Mouse (Mus musculus) left cerebral cortex, postnatal 36 days (tissue): ENCODE data around the gene Coro1c. TPM values are rescaled to one million over a fixed set of nuclear protein-coding genes. Genes with fewer than 3 reads are reported as not detected.

Source experiments
- DNase-seq, 2 experiments: peaks; one replicate each; pipeline ENCODE4 v3.0.0; 2021 to 2022; ENCODE audit warnings: low spot score in 2 of 2, mixed read lengths in 1 of 2
- intact Hi-C: fragments of 180-260 bp; cut with DNase I; formaldehyde crosslinking; loops from one replicate; pipeline ENCODE4 v1.15.1; 2025
- total RNA-seq, 2 experiments: library from RNA; stranded (reverse); gene quantifications; 2 replicates each; pipeline ENCODE4 v1.2.3; 2021

The Coro1c gene
- total RNA-seq, 2 experiments from 2014 or later, result 73.7 to 87.8 TPM

GRCm38 (mm10) chr5:113929950-113930647 lies 21.5 kb upstream of the Coro1c start:
- intact Hi-C loops, result no loop called here

GRCm38 (mm10) chr5:113929526-113929925 lies 21.0 kb upstream of the Coro1c start:
- intact Hi-C loops, result no loop called here
- DNase-seq, result no peak

More at GRCm38 (mm10) chr5:113929950-113930647, 21.5 kb upstream of the Coro1c start:
- no peak for DNase-seq

- intact Hi-C loops, result no loop called here
- no peak for DNase-seq
Observed at GRCm38 (mm10) chr5:113924608-113925007, 16.1 kb upstream of the Coro1c start.

DNA sequence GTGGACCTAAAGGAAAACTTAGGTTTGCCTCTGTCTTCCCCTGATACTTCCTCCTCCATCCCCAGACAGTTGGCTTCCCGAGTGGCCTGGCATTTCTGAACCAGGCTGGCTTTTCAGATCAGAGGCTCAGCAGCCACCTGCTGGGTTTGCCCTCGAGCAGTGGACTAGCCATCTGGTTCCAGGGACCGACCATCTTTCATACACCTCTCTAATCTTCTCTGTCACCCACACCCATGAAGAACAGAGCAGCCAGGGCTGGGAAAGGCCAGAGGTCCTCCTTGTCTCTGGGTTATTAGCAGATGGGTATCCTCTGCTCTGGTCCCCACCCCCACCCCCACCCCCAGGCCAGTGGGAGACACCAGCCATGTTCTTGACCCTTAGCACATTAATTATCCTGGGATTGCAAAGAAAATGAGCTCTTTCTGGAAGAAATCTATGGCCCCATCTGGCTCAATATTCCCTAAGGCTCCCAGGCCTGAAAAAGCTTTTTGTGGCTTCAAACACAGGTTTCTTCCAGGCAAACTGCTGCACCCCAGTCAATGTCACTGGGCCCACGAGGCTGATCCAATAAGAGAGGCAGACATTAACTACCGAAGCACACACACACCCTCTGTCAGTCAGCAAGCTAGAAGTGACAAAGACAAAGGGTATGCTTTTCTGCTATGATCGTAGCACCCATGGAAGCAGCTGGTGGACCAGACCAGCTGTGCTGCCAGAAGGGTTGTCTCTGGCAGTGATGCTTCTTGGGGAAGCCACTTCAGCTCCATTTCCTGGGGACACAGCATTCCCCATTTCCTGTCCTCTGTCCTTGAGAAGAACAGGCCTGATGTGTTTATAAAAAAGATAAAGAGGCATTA lies 13.0 kb upstream of the Coro1c start:
- no peak for DNase-seq
- intact Hi-C loops, result no loop called here

DNA sequence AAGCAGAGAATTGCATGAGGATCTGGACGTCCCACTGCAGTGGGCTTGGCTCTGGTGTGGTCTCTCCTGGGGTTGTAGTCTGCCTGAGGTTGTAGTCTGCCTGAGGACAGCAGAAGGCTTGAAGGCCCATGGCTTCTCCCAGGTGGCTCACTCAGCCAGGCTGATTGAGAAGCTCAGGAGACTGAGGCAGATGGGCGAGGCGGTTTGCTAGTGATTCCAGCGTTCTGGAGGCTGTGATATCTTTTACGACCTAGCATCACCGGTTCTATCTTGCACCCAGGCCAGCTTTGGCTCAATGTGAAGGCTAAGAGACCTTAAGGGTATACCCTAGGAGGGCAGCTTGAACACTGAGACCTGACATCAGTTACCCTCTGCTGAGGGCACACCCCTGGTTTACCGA lies 10.5 kb upstream of the Coro1c start:
- DNase-seq, result no peak
- intact Hi-C loops, result no loop called here

- intact Hi-C loops, result no loop called here
- DNase-seq, result no peak
Observed at GRCm38 (mm10) chr5:113918654-113919053, 10.1 kb upstream of the Coro1c start.

GRCm38 (mm10) chr5:113910705-113911104 lies 2.1 kb upstream of the Coro1c start:
- intact Hi-C loops, result no loop called here
- DNase-seq, result no peak

DNA sequence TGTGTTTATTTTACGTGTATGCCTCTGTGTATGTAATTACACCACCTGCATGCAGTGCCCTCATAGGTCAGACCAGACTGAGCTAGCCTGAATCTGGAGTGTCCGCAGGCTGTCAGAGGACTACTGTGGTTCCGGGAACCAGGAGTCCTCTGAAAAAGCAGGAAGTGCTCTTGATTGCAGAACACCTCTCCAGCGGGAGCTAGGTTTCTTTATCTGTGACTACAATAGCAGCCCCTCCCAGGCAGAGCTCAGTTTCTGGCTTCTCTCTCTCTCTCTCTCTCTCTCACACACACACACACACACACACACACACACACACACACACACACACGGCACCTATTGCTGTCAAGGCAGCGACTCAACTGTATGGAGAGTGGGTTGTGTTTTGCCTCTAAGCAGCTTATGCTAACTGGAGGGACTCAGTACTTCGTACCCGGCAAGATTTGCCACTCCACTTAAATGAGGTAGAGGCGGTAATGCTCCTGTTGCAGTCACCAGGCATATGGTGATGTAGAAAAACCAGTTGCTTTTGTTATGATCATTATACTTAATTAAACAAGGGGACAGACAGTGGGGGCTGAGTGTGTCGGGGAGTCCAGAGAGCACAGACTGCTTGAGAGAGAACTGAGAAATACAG lies 1.6 kb upstream of the Coro1c start:
- intact Hi-C loops, result no loop called here
- peak; percentile 19 to 26 for DNase-seq

DNA sequence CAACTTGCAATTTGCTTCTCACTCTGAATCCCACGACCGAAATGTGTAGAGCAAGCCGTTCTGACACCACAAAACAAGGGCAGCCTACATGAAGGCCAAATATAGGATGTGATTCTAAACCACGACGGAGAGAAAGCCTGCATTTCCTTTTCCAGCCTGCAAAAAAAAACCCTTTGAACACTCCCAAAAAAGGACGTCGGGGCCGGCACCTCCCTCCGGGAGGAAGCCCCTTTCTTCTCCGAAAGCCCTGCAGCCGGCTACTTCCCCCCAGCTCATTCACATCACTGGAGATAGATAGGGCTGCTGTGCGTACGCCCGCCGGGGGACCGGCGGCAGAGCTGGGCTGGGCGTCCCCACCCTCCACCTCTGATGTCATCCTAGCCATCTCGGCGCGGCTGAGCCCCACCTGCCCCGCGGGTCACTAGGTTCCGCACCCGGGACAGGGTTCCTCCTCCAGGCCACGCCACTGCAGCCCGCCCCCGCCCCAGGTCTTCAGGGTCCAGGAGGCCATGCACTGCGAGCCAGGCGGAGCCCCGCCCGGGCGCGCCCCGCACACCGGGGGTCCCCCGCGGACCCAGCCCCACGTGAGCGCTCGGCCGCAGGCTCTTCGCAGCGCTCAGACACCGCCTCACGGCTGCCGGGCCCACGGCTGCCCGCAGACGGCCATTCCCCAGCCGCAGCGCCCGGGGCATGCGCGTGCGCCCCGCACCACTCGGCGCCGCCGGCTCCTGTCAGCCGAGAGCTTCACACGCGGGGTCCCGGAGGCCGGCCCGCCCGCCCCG lies 581 bp downstream of the Coro1c start:
- DNase-seq, result peak; percentile 53 to 62

DNA sequence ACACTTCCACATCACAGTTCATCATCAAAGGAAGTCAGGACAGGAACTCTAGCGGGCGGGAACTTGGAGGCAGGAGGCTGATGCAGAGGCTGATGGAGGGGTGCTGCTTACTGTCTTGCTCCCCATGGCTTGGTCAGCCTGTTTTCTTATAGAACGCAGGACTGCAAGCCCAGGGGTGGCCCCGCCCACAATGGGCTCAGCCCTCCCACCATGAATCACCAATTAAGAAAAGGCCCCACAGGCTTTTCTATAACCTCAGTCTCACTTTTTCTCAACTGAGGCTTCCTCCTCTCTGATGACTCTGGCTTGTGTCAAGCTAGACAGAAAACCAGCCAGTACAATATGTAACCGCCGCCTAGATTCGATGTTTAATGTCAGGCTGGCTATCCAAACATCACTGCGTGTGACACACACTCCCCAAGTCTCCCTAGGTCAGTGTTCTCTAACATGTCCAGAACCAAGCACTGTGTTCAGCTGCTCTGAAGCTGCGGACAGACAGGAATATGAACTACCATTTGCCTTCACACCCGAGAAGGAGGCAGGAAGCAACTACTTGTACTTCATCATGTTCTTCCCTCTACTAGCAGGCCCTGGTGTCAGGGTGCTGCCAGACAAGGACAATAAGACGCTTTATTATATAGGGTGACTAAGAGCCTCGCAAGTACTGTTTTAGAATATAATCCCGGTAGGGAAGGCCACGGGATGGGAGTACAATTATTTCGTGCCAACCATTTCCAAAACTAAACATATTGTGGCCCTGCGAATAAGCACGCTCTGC lies 1.4 kb downstream of the Coro1c start:
- intact Hi-C loops, result loop anchor here (5.0 to 10.0 kb wide), 2 partner anchors 35 to 52 kb away; no protein-coding TSS in a partner anchor
- DNase-seq, result peak in 1 of 2 experiments; percentile 18

More for the DNA sequence above, 581 bp downstream of the Coro1c start:
- intact Hi-C loops, result loop anchor here (5.0 to 10.0 kb wide), 2 partner anchors 36 to 53 kb away; no protein-coding TSS in a partner anchor

- DNase-seq, result no peak
- intact Hi-C loops, result loop anchor here (5.0 to 10.0 kb wide), 2 partner anchors 33 to 50 kb away; no protein-coding TSS in a partner anchor
Observed at GRCm38 (mm10) chr5:113904987-113905386, 3.6 kb downstream of the Coro1c start.

- intact Hi-C loops, result loop anchor here (10.0 kb wide), 1 partner anchor 48 kb away; no protein-coding TSS in a partner anchor
- no peak for DNase-seq
Observed at GRCm38 (mm10) chr5:113902983-113903382, 5.6 kb downstream of the Coro1c start.

- DNase-seq, result no peak
- intact Hi-C loops, result loop anchor here (10.0 kb wide), 1 partner anchor 47 kb away; no protein-coding TSS in a partner anchor
Observed at GRCm38 (mm10) chr5:113902017-113902416, 6.5 kb downstream of the Coro1c start.

DNA sequence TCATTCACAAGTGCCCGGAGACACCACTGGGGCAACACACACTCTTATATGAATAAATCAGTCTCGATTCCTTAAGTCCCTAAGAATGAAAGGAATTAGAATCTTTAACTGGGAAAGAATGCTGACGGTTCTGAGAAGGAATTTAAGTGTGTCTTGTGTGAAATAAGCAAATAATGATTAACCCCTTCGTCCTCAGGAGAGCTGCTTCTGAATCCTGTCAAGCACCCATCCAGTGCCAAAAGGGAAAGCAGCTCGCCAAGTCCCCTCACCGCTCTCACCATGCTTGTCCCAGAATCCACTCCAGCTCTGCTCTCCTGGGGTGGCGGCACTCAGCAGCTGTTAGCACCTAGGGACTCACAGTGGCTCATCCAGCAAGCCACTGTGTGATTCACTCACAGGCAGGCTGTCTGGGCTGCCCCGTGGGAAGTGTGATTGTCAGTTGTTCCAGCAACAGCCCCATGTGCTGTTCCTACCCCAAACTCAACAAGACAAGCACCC lies 7.4 kb downstream of the Coro1c start:
- intact Hi-C loops, result loop anchor here (10.0 kb wide), 1 partner anchor 46 kb away; no protein-coding TSS in a partner anchor
- DNase-seq, result peak; percentile 41 to 55

DNA sequence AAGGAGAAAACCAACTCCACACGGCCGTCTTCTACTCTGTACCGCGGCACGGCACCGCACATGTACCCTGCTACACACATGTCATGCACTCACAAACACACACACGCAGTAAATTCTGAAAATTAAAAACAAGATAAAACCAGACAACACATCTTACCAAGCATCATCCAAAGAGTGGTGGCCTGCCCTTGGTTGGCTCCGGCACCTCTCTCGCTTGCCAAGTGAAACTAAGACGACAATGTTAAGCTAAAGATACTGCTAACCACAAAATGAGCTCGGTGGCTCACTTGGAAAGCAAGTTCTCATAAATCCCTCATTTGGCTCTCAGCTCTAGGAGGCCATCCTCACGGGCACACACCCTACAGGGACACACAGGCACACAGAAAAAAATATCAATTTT lies 9.0 kb downstream of the Coro1c start:
- DNase-seq, result no peak
- intact Hi-C loops, result no loop called here

DNA sequence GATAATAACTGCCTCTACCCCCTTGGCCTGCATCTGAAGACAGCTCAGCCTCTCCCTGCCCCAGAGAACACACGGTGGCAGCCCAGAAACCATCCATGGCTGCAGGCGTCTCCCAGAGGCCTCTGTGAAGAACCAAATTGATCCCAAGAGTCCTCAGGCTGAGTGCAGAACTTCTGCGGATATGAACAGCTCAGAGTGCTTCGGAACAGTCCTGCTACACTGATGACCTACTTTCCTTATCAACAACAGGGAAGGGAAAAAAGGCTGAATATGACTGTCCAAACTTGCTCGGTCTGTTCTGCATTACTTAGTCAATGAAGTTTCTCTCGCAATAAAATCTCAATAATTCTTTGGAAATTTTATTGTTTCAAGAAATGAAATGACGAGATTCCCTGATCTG lies 16.6 kb downstream of the Coro1c start:
- no peak for DNase-seq
- intact Hi-C loops, result no loop called here

DNA sequence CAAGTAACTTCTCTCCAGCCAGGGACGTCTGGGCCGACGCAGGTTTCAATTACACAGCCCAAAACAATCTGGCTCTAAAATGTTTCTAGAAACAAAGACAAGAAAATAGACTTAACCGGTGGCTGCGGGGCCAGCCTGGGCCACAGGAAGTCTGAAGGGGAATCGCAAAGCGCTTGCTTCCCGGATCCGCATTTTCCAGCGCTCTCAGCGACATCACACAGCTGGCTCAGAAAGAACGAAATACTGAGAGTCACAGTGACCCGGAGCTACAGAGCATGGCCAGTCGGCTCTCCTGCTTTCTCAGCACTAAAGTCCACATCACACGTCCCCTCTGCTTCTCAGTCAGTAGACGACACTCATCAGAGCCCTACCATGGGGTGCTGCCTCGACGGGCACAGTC lies 17.7 kb downstream of the Coro1c start:
- DNase-seq, result no peak
- intact Hi-C loops, result no loop called here

DNA sequence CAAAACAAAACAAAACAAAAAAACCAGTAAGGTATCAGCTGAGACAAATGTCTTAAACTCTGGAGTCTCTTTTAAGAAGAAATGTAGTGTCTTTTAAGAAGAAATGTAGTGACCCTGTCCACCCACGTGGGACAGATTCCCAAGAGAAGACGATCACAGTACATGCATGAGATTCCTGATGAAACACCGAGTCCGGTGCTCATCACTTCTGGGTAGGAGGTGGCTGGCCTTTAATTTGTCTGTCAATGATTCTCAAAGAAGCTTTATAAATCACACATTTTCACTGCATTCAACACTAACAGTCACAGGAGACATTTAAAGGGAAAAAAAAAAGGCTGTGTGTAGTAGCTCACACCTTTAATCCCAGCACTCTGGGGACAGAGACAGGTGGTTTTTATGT lies 18.6 kb downstream of the Coro1c start:
- intact Hi-C loops, result no loop called here
- DNase-seq, result no peak
